Comparison of ENCODE assay signal across 29 mouse cellular contexts in the genomic region with DNA sequence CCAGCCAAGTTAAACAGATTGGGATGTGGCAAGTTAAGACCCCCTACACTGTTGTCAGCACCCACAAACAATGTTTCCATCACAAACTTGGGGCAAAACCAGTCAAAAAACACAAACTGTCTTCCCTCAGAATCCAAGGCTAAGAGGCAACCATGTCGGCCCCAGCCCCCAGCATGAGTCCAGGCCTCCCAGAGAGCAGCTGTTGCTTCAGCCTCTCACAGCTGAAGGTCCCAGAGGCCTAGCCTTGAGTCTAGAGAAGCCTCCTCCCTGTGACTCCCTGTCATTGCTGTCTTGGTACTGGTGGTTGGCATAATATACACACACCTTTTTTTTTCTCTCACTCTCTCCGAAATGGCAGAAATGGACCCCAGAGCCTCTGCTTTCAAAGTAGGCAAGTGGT. TPM values are rescaled to one million over a fixed set of nuclear protein-coding genes. Genes with fewer than 3 reads are reported as not detected.
DNase-seq lines count a peak whose midpoint lies in the region; ATAC-seq and TF ChIP-seq lines count a peak whose summit lies in the region.
"Had no signal": no experiment of that assay in that cellular context is flagged by ENCODE, and none has a peak within 500 bp of the region (broad histone marks: within the 10 kb centered on the region; RNA-seq: fewer than 3 reads in every experiment).

No protein-coding gene starts in this region.

- DNase-seq in gastrocnemius, adult 2 months = no peak
- DNase-seq in gastrocnemius, postnatal 4 days (ENCODE audit: low spot score in 2 of 2) = no peak
- peak; percentile 42 for DNase-seq in ovary, postnatal 36 days (ENCODE audit: low spot score)
- no peak for DNase-seq in ovary, postnatal 14 days (ENCODE audit: low spot score)
- peak; percentile 32 for DNase-seq in adrenal gland, postnatal 25 days
- DNase-seq in thymus, postnatal 36 days = no peak
- DNase-seq: cerebellum, adult 2 months; cerebellum, postnatal 14 days; gastrocnemius, postnatal 14 days; heart, adult 11 months; heart, postnatal 14 days; kidney, adult 11 months; kidney, postnatal 25 days; liver, postnatal 0 days; lung, postnatal 4 days; midbrain, embryonic 14.5 days; thymus, postnatal 25 days had no signal

- no peak for TF ChIP-seq CTCF in gastrocnemius, adult 2 months (IDR thresholded peaks at IDR 0.05)

- intact Hi-C loops in gastrocnemius, adult 2 months (cut with DNase I) = no loop called here

- no peak for ATAC-seq in megakaryocyte-erythroid progenitor cell, adult 5-6 weeks (replicated peaks; ENCODE audit: low FRiP score, low TSS enrichment, poor library complexity, severe bottlenecking)
- ATAC-seq: forebrain, embryonic 13.5 days; inflammation-experienced regulatory T-cells, adult 6 months; liver, embryonic 12.5 days; liver, postnatal 0 days; Patski had no signal

- no peak overlapping the region; the same call in 1 of the 2 replicates for H3K4me3 ChIP-seq in gastrocnemius, adult 2 months
- H3K4me3 ChIP-seq: forebrain, embryonic 13.5 days; heart, embryonic 13.5 days; hindbrain, embryonic 10.5 days; hindbrain, embryonic 15.5 days; limb, embryonic 13.5 days; liver, embryonic 12.5 days; neural tube, embryonic 15.5 days had no signal

- H3K27ac ChIP-seq in gastrocnemius, adult 2 months = peak overlapping the region; percentile 76
- H3K27ac ChIP-seq: forebrain, embryonic 13.5 days; heart, embryonic 13.5 days; hindbrain, embryonic 10.5 days; hindbrain, embryonic 15.5 days; limb, embryonic 13.5 days; liver, embryonic 12.5 days; neural tube, embryonic 15.5 days had no signal

RNA-seq across cellular contexts. Expression of gene Gatad2a, which starts 39.5 kb away (rescaled TPM):
- 10 to 100 TPM; 26.5 to 32.6 TPM for total RNA-seq in gastrocnemius, adult 2 months (2021)
- 10 to 100 TPM; 60.9 to 74.5 TPM for total RNA-seq in gastrocnemius, postnatal 4 days (2021)
- total RNA-seq in adrenal gland, postnatal 25 days (2021) = 95.6 and 104 TPM in 2 replicates
- total RNA-seq in megakaryocyte-erythroid progenitor cell, adult 5-6 weeks (2014; fragmentation: Nextera tagmentation) = 75.4 and 89.7 TPM in 2 replicates
- 68.7 and 107 TPM in 2 replicates for total RNA-seq in megakaryocyte-erythroid progenitor cell, adult 5-6 weeks (2017)

RNA-seq across cellular contexts. Expression of gene Yjefn3, which starts 54.1 kb away (rescaled TPM):
- 10 to 100 TPM in 1 of 2 experiments, 1 to 10 TPM in 1; 9.5 to 14.5 TPM for total RNA-seq in gastrocnemius, adult 2 months (2021)
- 10 to 100 TPM; 10.8 to 11.7 TPM for total RNA-seq in gastrocnemius, postnatal 4 days (2021)
- total RNA-seq in adrenal gland, postnatal 25 days (2021) = 1.7 and 4.5 TPM in 2 replicates
- not detected in 2 replicates for total RNA-seq in megakaryocyte-erythroid progenitor cell, adult 5-6 weeks (2014; fragmentation: Nextera tagmentation)
- not detected in 2 replicates for total RNA-seq in megakaryocyte-erythroid progenitor cell, adult 5-6 weeks (2017)
- total RNA-seq: monocyte, adult 5-6 weeks had no signal

RNA-seq across cellular contexts. Expression of gene Ndufa13, which starts 54.3 kb away (rescaled TPM):
- total RNA-seq in gastrocnemius, adult 2 months (2021) = 100 to 1,000 TPM; 312 to 399 TPM
- 100 to 1,000 TPM; 188 to 196 TPM for total RNA-seq in gastrocnemius, postnatal 4 days (2021)
- total RNA-seq in adrenal gland, postnatal 25 days (2021) = 158 TPM in 2 replicates
- 110 and 122 TPM in 2 replicates for total RNA-seq in megakaryocyte-erythroid progenitor cell, adult 5-6 weeks (2014; fragmentation: Nextera tagmentation)
- total RNA-seq in megakaryocyte-erythroid progenitor cell, adult 5-6 weeks (2017) = 91.6 and 99.6 TPM in 2 replicates

RNA-seq across cellular contexts. Expression of gene Tssk6, which starts 54.7 kb away (rescaled TPM):
- not detected for total RNA-seq in gastrocnemius, adult 2 months (2021)
- under 1 TPM in 1 of 2 experiments, not detected in 1; 0.60 TPM for total RNA-seq in gastrocnemius, postnatal 4 days (2021)
- total RNA-seq in adrenal gland, postnatal 25 days (2021) = 0.24 TPM in 1 of 2 replicates, not detected in the other
- total RNA-seq in megakaryocyte-erythroid progenitor cell, adult 5-6 weeks (2014; fragmentation: Nextera tagmentation) = 1.4 TPM in 1 of 2 replicates, not detected in the other
- total RNA-seq in megakaryocyte-erythroid progenitor cell, adult 5-6 weeks (2017) = 0.15 TPM in 1 of 2 replicates, not detected in the other
- total RNA-seq: heart, postnatal 14 days; left cerebral cortex, adult 18-20 months had no signal

Comparison
In these comparisons a context has a peak if more than half of its experiments do, and no peak if none do; other contexts are left out.
1. DNase-seq: peak in ovary, postnatal 36 days (single experiment) and adrenal gland, postnatal 25 days (single experiment); none in gastrocnemius, adult 2 months (single experiment), gastrocnemius, postnatal 4 days (0 of 2), ovary, postnatal 14 days (single experiment) and thymus, postnatal 36 days (0 of 2).